Mouse (Mus musculus) lung, postnatal 0 days (tissue): Measurements from ENCODE around the gene Arhgap22.
A peak's percentile ranks its signal among the peaks of the same experiment; 100 is the strongest.

Experiments
- CTCF ChIP-seq: IDR thresholded peaks from 2 replicates; pipeline ENCODE4 v1.5.1; 2016; ENCODE audit warnings: antibody characterized with exemption, mild to moderate bottlenecking
- EP300 ChIP-seq: IDR thresholded peaks from 2 replicates; pipeline ENCODE4 v1.6.1; 2016; ENCODE audit warnings: antibody characterized with exemption, mild to moderate bottlenecking, control low read depth

- TF ChIP-seq CTCF, result peak; percentile 78
- TF ChIP-seq EP300, result no peak
Measured at GRCm38 (mm10) chr14:33322661-33323088, 108.8 kb downstream of the Arhgap22 start.
